Mouse (Mus musculus): ENCODE results near the gene Glmn.

GRCm38 (mm10) chr5:107499891-107500535 is 97.7 kb downstream of the Glmn start:
- TF ChIP-seq POLR2A (IDR thresholded peaks at IDR 0.05; ENCODE audit: low read depth, low read length) (no peak), CTCF (IDR thresholded peaks at IDR 0.05; ENCODE audit: extremely low read depth, insufficient read length, insufficient replicate concordance, low read depth, low read length) (no peak)
